Mouse (Mus musculus) cerebellum, adult 2 months (tissue): ENCODE data around the gene Wdr54.

Experiments used
- CTCF ChIP-seq: fragments of 200-500 bp; IDR thresholded peaks from 2 replicates; pipeline ENCODE4 v1.5.1; 2011; ENCODE audit warnings: low read depth, mild to moderate bottlenecking, control low read depth, low read length, moderate library complexity, borderline replicate concordance; ENCODE audit not compliant: insufficient read depth
- POLR2A ChIP-seq: fragments of 200-500 bp; IDR thresholded peaks from 2 replicates; pipeline ENCODE4 v1.6.1; 2011; ENCODE audit warnings: low read length, control low read depth, borderline replicate concordance; ENCODE audit not compliant: insufficient read depth

DNA sequence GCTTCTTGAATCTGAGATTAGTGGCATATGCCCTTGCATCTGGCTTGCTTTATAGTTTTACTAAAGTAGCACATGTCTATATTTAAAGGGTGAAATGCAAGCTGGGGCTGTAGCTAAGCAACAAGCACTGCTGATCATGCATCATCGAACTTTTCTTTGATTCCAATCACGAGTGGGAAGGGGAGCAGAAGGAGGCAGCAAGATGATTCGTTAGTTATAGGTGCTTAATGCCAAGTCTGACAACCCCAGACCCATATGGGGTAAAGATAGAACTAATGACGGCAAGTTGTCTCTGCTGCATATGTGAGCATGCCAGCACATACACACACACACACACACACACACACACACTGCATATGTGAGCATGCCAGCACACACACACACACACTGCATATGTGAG, 52.0 kb downstream of the Wdr54 start:
- no peak for TF ChIP-seq POLR2A
- no peak for TF ChIP-seq CTCF
